ENCODE assay signal across 40 mouse cellular contexts in genomic region chr4:107955691-107956090, GRCm38 (mm10). TPM values are rescaled to one million over a fixed set of nuclear protein-coding genes. Genes with fewer than 3 reads are reported as not detected.
"Had no signal": no experiment of that assay in that cellular context is flagged by ENCODE, and none has a peak within 500 bp of the region (broad histone marks: within the 10 kb centered on the region; RNA-seq: fewer than 3 reads in every experiment).

No protein-coding gene starts in this region.

- H3K27ac ChIP-seq: limb, embryonic 10.5 days; limb, embryonic 12.5 days; limb, embryonic 13.5 days; limb, embryonic 15.5 days; liver, embryonic 12.5 days; liver, embryonic 13.5 days; liver, embryonic 14.5 days; liver, embryonic 15.5 days; lung, embryonic 15.5 days; macrophage; midbrain, embryonic 10.5 days; midbrain, embryonic 12.5 days; midbrain, embryonic 13.5 days; midbrain, embryonic 15.5 days had no signal

- H3K9me3 ChIP-seq: limb, embryonic 10.5 days; limb, embryonic 12.5 days; limb, embryonic 13.5 days; limb, embryonic 15.5 days; liver, embryonic 12.5 days; liver, embryonic 13.5 days; liver, embryonic 15.5 days; lung, embryonic 15.5 days; midbrain, embryonic 10.5 days; midbrain, embryonic 12.5 days; midbrain, embryonic 13.5 days; midbrain, embryonic 15.5 days had no signal

- H3K36me3 ChIP-seq: limb, embryonic 10.5 days; limb, embryonic 12.5 days; limb, embryonic 13.5 days; limb, embryonic 15.5 days; liver, embryonic 12.5 days; liver, embryonic 13.5 days; liver, embryonic 15.5 days; lung, embryonic 15.5 days; midbrain, embryonic 10.5 days; midbrain, embryonic 12.5 days; midbrain, embryonic 13.5 days; midbrain, embryonic 15.5 days had no signal

- H3K9ac ChIP-seq: limb, embryonic 12.5 days; limb, embryonic 13.5 days; limb, embryonic 15.5 days; liver, embryonic 12.5 days; liver, embryonic 13.5 days; liver, embryonic 14.5 days; liver, embryonic 15.5 days; liver, postnatal 0 days; lung, embryonic 14.5 days; lung, embryonic 15.5 days; midbrain, embryonic 12.5 days; midbrain, embryonic 13.5 days; midbrain, embryonic 15.5 days had no signal

- H3K4me1 ChIP-seq: limb, embryonic 15.5 days; liver, embryonic 12.5 days; liver, embryonic 13.5 days; liver, embryonic 15.5 days; lung, embryonic 15.5 days; megakaryocyte, embryonic 14.5 days; midbrain, embryonic 10.5 days; midbrain, embryonic 12.5 days; midbrain, embryonic 13.5 days; midbrain, embryonic 15.5 days had no signal

- ATAC-seq: liver, embryonic 12.5 days; liver, postnatal 0 days; lung, postnatal 0 days; midbrain, embryonic 13.5 days; midbrain, embryonic 15.5 days; midbrain, embryonic 16.5 days had no signal

- H3K27me3 ChIP-seq: limb, embryonic 12.5 days; limb, embryonic 13.5 days; limb, embryonic 15.5 days; liver, embryonic 15.5 days; midbrain, embryonic 12.5 days; midbrain, embryonic 15.5 days had no signal

- H3K4me3 ChIP-seq: limb, embryonic 10.5 days; limb, embryonic 12.5 days; limb, embryonic 13.5 days; limb, embryonic 15.5 days; liver, embryonic 12.5 days; liver, embryonic 13.5 days; liver, embryonic 15.5 days; lung, embryonic 15.5 days; megakaryocyte, embryonic 14.5 days; midbrain, embryonic 10.5 days; midbrain, embryonic 12.5 days; midbrain, embryonic 13.5 days; midbrain, embryonic 15.5 days; myocyte had no signal

- H3K4me2 ChIP-seq: limb, embryonic 12.5 days; limb, embryonic 13.5 days; limb, embryonic 15.5 days; liver, embryonic 11.5 days; liver, embryonic 12.5 days; liver, embryonic 13.5 days; liver, embryonic 15.5 days; lung, embryonic 14.5 days; lung, embryonic 15.5 days; midbrain, embryonic 11.5 days; midbrain, embryonic 12.5 days; midbrain, embryonic 13.5 days; midbrain, embryonic 15.5 days had no signal

- DNase-seq: left cerebral cortex, postnatal 4 days; liver; liver, embryonic 13.5 days; liver, postnatal 0 days; lung, adult 18-20 months; lung, adult 2 months; lung, embryonic 14.5 days; lung, postnatal 10 days; lung, postnatal 14 days; lung, postnatal 36 days; lung, postnatal 4 days; midbrain, embryonic 14.5 days had no signal

RNA-seq across cellular contexts. Expression of gene Slc1a7, which starts 12.4 kb away (rescaled TPM):
- total RNA-seq: left cerebral cortex, postnatal 10 days; left cerebral cortex, postnatal 4 days; megakaryocyte progenitor cell, adult 5-6 weeks; megakaryocyte, adult 5-6 weeks; megakaryocyte-erythroid progenitor cell, adult 5-6 weeks; midbrain, postnatal 0 days; monocyte, adult 5-6 weeks had no signal
- polyA plus RNA-seq: limb, embryonic 10.5 days; limb, embryonic 11.5 days; limb, embryonic 12.5 days; limb, embryonic 13.5 days; liver, embryonic 11.5 days; liver, embryonic 12.5 days; liver, embryonic 13.5 days; liver, embryonic 15.5 days; liver, embryonic 16.5 days; liver, postnatal 0 days; macrophage; midbrain, embryonic 10.5 days; midbrain, embryonic 11.5 days; midbrain, embryonic 12.5 days; midbrain, embryonic 13.5 days; midbrain, embryonic 14.5 days; midbrain, embryonic 15.5 days; midbrain, embryonic 16.5 days; neural tube, embryonic 11.5 days had no signal
